Mouse (Mus musculus) heart, postnatal 14 days (tissue): ENCODE data around the gene Lbx1. TPM values are rescaled to one million over a fixed set of nuclear protein-coding genes. Genes with fewer than 3 reads are reported as not detected.
A peak's percentile ranks its signal among the peaks of the same experiment; 100 is the strongest.

Experiments
- DNase-seq, 2 experiments: peaks; one replicate each; pipeline ENCODE4 v3.0.0; 2021 to 2022
- intact Hi-C: fragments of 180-260 bp; cut with DNase I; formaldehyde crosslinking; loops from one replicate; pipeline ENCODE4 v1.15.1; 2025
- total RNA-seq, 2 experiments: library from RNA; stranded (reverse); gene quantifications; 2 replicates each; pipeline ENCODE4 v1.2.3; 2021

Lbx1 gene
- total RNA-seq, 2 experiments from 2014 or later, result not detected

GRCm38 (mm10) chr19:45222141-45222782, 13.3 kb downstream of the Lbx1 start:
- DNase-seq, result no peak
- intact Hi-C loops, result loop anchor here (5.0 kb wide), 2 partner anchors 80 to 140 kb away; partner anchors contain the start of gene Btrc

DNA sequence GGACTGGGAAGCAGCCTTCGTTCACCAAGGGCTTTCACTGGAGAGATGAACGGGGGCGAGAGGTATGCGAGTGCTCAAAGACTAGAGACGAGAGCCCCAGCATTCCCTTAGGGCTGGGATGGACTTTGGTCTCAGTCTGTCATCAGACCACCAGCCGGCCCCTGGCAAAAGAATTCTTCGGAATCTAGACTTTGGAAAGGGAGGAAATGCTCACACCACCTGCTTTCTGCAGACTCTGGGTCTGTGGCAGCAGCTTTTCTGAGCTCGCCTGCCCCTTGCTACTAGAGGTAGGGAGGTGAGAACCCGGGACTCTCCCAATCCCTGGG, 14.2 kb downstream of the Lbx1 start:
- DNase-seq, result peak in 1 of 2 experiments; percentile 6
- intact Hi-C loops, result loop anchor here (2.0 to 5.0 kb wide), 4 partner anchors 81 to 525 kb away; partner anchors contain the start of gene Btrc

GRCm38 (mm10) chr19:45220593-45221457, 14.8 kb downstream of the Lbx1 start:
- intact Hi-C loops, result loop anchor here (1.0 to 5.0 kb wide), 5 partner anchors 81 to 526 kb away; partner anchors contain the start of gene Btrc
- peak; percentile 84 to 88 for DNase-seq

DNA sequence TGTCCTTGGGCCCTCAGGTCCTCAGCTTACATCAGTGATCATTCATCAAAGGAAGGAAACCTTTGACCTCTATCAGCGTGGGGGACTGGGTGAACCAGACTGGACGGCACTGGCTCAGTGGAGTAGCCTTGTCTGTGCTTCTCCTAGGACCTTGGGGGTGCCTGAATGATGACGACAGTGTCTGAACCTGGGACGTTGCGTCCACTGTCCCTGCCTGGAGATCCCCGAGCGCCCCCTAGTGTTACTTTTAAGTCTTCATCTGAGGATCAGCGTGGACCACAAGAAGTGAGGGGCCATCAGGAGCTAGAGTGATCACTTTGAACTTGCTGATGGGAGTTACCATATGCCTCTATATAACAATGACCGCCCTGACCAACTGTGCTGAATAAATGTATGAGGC, 19.4 kb downstream of the Lbx1 start:
- intact Hi-C loops, result loop anchor here (1.0 kb wide), 1 partner anchor 39 kb away; no protein-coding TSS in a partner anchor
- DNase-seq, result peak; percentile 31 to 57

GRCm38 (mm10) chr19:45215431-45215830, 20.2 kb downstream of the Lbx1 start:
- intact Hi-C loops, result no loop called here
- DNase-seq, result no peak

- intact Hi-C loops, result no loop called here
- no peak for DNase-seq
These were observed 25.7 kb downstream of the Lbx1 start for GRCm38 (mm10) chr19:45209776-45210422.

DNA sequence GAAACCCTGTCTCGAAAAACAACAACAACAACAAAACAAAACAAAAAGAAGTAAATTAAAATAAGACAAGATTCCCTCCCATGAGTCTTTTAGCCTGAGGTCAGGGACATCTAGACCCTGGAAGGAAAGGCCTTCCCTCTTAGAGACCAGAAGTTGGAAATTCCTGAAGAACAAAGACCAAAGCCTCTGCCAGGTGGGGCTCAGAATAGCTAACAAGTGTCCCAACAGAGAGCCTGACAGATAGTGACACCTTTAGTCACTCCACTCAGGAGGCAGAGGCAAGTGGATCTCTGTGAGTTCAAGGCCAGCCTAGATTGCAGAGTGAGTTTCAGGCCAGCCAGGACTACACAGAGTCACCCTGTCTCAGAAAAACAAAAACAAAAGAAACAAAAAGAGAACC, 26.4 kb downstream of the Lbx1 start:
- DNase-seq, result no peak
- intact Hi-C loops, result no loop called here

GRCm38 (mm10) chr19:45208438-45209060, 27.1 kb downstream of the Lbx1 start:
- DNase-seq, result no peak

GRCm38 (mm10) chr19:45207662-45208437, 27.8 kb downstream of the Lbx1 start:
- intact Hi-C loops, result no loop called here
- DNase-seq, result peak; percentile 54 to 60

More at GRCm38 (mm10) chr19:45208438-45209060, 27.1 kb downstream of the Lbx1 start:
- intact Hi-C loops, result no loop called here

- intact Hi-C loops, result no loop called here
- no peak for DNase-seq
These were observed 28.5 kb downstream of the Lbx1 start for GRCm38 (mm10) chr19:45207153-45207552.

DNA sequence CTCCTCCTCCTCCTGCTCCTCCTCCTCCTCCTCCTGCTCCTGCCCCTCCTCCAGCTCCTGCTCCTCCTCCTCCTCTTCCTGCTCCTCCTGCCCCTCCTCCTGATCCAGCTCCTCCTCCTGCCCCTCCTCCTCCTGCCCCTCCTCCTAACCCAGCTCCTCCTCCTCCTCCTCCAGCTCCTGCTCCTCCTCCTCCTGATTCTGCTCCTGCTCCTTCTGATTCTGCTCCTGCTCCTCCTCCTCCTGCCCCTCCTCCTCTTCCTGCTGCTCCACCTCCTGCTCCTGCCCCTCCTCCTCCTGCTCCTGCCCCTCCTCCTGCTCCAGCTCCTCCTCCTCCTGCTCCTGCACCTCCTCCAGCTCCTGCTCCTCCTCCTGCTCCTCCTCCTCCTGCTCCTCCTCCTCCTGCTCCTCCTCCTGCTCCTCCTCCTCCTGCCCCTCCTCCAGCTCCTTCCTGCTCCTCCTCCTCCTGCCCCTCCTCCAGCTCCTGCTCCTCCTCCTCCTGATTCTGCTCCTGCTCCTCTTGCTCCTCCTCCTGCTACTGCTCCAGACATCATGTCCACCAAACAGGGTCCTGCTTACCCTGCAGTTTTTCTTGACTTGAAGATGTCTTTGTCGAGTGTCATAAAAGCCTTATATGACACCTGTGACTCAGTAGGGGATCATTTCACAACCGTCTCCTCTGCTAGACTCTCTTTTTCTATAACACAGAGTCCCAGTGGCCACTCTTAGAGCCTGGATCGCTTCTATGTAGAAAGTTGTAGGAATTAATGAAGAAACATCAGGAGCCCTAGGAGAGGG, 30.1 kb downstream of the Lbx1 start:
- DNase-seq, result no peak
- intact Hi-C loops, result no loop called here

- intact Hi-C loops, result no loop called here
- DNase-seq, result no peak
These were observed 38.6 kb downstream of the Lbx1 start for GRCm38 (mm10) chr19:45196967-45197366.

GRCm38 (mm10) chr19:45194651-45195050, 41.0 kb downstream of the Lbx1 start:
- no peak for DNase-seq
- intact Hi-C loops, result no loop called here

Other genes starting within 250 kb of the Lbx1 start
- under 1 TPM; 0.56 to 0.72 TPM for gene Sema4g, start 246.7 kb downstream of the Lbx1 start, total RNA-seq
- 10 to 100 TPM; 21.5 to 22.0 TPM for gene Twnk, start 230.1 kb downstream of the Lbx1 start, total RNA-seq
- gene Mrpl43, start 229.4 kb downstream of the Lbx1 start, total RNA-seq, result 10 to 100 TPM; 50.3 to 53.9 TPM
- gene Lzts2, start 221.4 kb downstream of the Lbx1 start, total RNA-seq, result 10 to 100 TPM; 66.4 to 72.4 TPM
- gene Pdzd7, start 190.1 kb downstream of the Lbx1 start, total RNA-seq, result under 1 TPM in 1 of 2 experiments, not detected in 1; 0.19 TPM
- gene Sfxn3, start 188.3 kb downstream of the Lbx1 start, total RNA-seq, result 10 to 100 TPM; 15.7 to 19.1 TPM
- gene Kazald1, start 160.6 kb downstream of the Lbx1 start, total RNA-seq, result 1 to 10 TPM; 4.9 to 7.0 TPM
- gene Tlx1, start 85.1 kb downstream of the Lbx1 start, total RNA-seq, result under 1 TPM; 0.22 to 0.27 TPM
- 10 to 100 TPM; 20.1 to 20.8 TPM for gene Btrc, start 127.9 kb upstream of the Lbx1 start, total RNA-seq